Mouse (Mus musculus) MEL (cell line): ENCODE measurements around the gene Ap3b1. TPM values are rescaled to one million over a fixed set of nuclear protein-coding genes. Genes with fewer than 3 reads are reported as not detected.
"Not testable (repeated sequence)": the region's sequence is repeated elsewhere in the genome, so short reads cannot be mapped to it uniquely, and the experiment has no call there.

ENCODE experiments used
- DNase-seq: peaks from one replicate; pipeline ENCODE4 v3.0.0; 2011; ENCODE audit warnings: low read depth, low spot score
- H3K27ac ChIP-seq: 2 replicates; pipeline ENCODE4 v1.5.1; 2012; ENCODE audit warnings: low read depth, mild to moderate bottlenecking, control low read depth, low read length, moderate library complexity; ENCODE audit not compliant: control insufficient read depth
- H3K27me3 ChIP-seq, 2 experiments: fragments of 150-350 bp in 1 of 2; sonication (generic) in 1 of 2; 2 replicates each; pipeline ENCODE4 v1.6.1; 2012; ENCODE audit warnings: low read length in 2 of 2, mild to moderate bottlenecking in 2 of 2, improper control_type of control experiment in 1 of 2, moderate library complexity in 1 of 2; ENCODE audit not compliant: insufficient read depth in 2 of 2, control insufficient read depth in 1 of 2
- H3K36me3 ChIP-seq, 2 experiments: 2 replicates each; pipeline ENCODE4 v1.6.1; 2012 to 2014; ENCODE audit warnings: low read length in 2 of 2, improper control_type of control experiment in 1 of 2, inconsistent platforms in 1 of 2, mild to moderate bottlenecking in 1 of 2; ENCODE audit not compliant: insufficient read depth in 2 of 2, control insufficient read depth in 1 of 2
- H3K4me1 ChIP-seq, 2 experiments: fragments of 150-350 bp in 1 of 2; sonication (generic) in 1 of 2; 2 replicates each; pipeline ENCODE4 v1.6.1; 2012; ENCODE audit warnings: low read length in 2 of 2, improper control_type of control experiment in 1 of 2, mild to moderate bottlenecking in 1 of 2; ENCODE audit not compliant: insufficient read depth in 2 of 2, control insufficient read depth in 1 of 2
- H3K4me3 ChIP-seq, 2 experiments: fragments of 150-350 bp in 1 of 2; sonication (generic) in 1 of 2; 2 replicates each; pipeline ENCODE4 v1.5.1; 2012; ENCODE audit warnings: low read depth in 2 of 2, low read length in 2 of 2, mild to moderate bottlenecking in 2 of 2, moderate library complexity in 2 of 2, control low read depth in 1 of 2, improper control_type of control experiment in 1 of 2; ENCODE audit not compliant: control insufficient read depth in 1 of 2, insufficient read depth in 1 of 2
- H3K79me2 ChIP-seq: 2 replicates; pipeline ENCODE4 v1.6.1; 2012; ENCODE audit warnings: mild to moderate bottlenecking, low read length, moderate library complexity; ENCODE audit not compliant: control insufficient read depth, poor library complexity, insufficient read depth
- H3K9ac ChIP-seq: 2 replicates; pipeline ENCODE4 v1.6.1; 2012; ENCODE audit warnings: low read depth, mild to moderate bottlenecking, control low read depth, low read length, moderate library complexity; ENCODE audit not compliant: control insufficient read depth, poor library complexity, severe bottlenecking
- H3K9me3 ChIP-seq: fragments of 150-350 bp; sonication (generic); replicated peaks from 2 replicates; pipeline ENCODE4 v1.6.1; 2012; ENCODE audit warnings: mild to moderate bottlenecking, low read length, improper control_type of control experiment, moderate library complexity; ENCODE audit not compliant: insufficient read depth
- CTCF ChIP-seq, 3 experiments: IDR thresholded peaks in 2 of 3; conservative IDR thresholded peaks in 1 of 3; 2 replicates each; pipeline ENCODE4 v1.5.1; 2011 to 2012; ENCODE audit warnings: low read length in 3 of 3, low read depth in 2 of 3, mild to moderate bottlenecking in 2 of 3, improper control_type of control experiment in 1 of 3, inconsistent platforms in 1 of 3, mixed read lengths in 1 of 3, moderate library complexity in 1 of 3; ENCODE audit not compliant: control insufficient read depth in 1 of 3, insufficient read depth in 1 of 3, poor library complexity in 1 of 3, severe bottlenecking in 1 of 3
- ETS1 ChIP-seq: IDR thresholded peaks from 2 replicates; pipeline ENCODE4 v1.6.1; 2012; ENCODE audit warnings: low read depth, mild to moderate bottlenecking, inconsistent platforms, low read length, improper control_type of control experiment, moderate library complexity
- GABPA ChIP-seq: IDR thresholded peaks from 2 replicates; pipeline ENCODE4 v1.6.1; 2012; ENCODE audit warnings: low read depth, mild to moderate bottlenecking, inconsistent platforms, low read length, improper control_type of control experiment, moderate library complexity
- GATA1 ChIP-seq: IDR thresholded peaks from 2 replicates; pipeline ENCODE4 v1.6.1; 2011; ENCODE audit warnings: low read depth, low read length, improper control_type of control experiment
- HCFC1 ChIP-seq: IDR thresholded peaks from 2 replicates; pipeline ENCODE4 v1.6.1; 2012; ENCODE audit warnings: low read depth, mild to moderate bottlenecking, inconsistent platforms, low read length, improper control_type of control experiment, moderate library complexity
- MEF2A ChIP-seq: IDR thresholded peaks from 2 replicates; pipeline ENCODE4 v1.6.1; 2014; ENCODE audit warnings: low read depth, mild to moderate bottlenecking, inconsistent platforms, low read length, improper control_type of control experiment; ENCODE audit not compliant: poor library complexity, insufficient replicate concordance, severe bottlenecking; ENCODE audit errors: extremely low read depth
- MYB ChIP-seq: IDR thresholded peaks from 2 replicates; pipeline ENCODE4 v1.6.1; 2011; ENCODE audit warnings: mild to moderate bottlenecking, low read depth, low read length, improper control_type of control experiment
- NRF1 ChIP-seq: IDR thresholded peaks from 2 replicates; pipeline ENCODE4 v1.6.1; 2014; ENCODE audit warnings: low read depth, mild to moderate bottlenecking, inconsistent platforms, low read length, improper control_type of control experiment, moderate library complexity; ENCODE audit not compliant: poor library complexity, insufficient read depth, severe bottlenecking
- POLR2A ChIP-seq, 2 experiments: IDR thresholded peaks; 2 replicates each; pipeline ENCODE4 v1.6.1; 2011 to 2012; ENCODE audit warnings: low read length in 2 of 2, mild to moderate bottlenecking in 2 of 2, control low read depth in 1 of 2, improper control_type of control experiment in 1 of 2, low read depth in 1 of 2, moderate library complexity in 1 of 2; ENCODE audit not compliant: control insufficient read depth in 1 of 2, insufficient read depth in 1 of 2, poor library complexity in 1 of 2
- POLR2AphosphoS5 ChIP-seq: IDR thresholded peaks from 2 replicates; pipeline ENCODE4 v1.6.1; 2012; ENCODE audit warnings: low read depth, borderline replicate concordance, mild to moderate bottlenecking, inconsistent platforms, low read length, moderate library complexity, mixed read lengths
- RAD21 ChIP-seq: IDR thresholded peaks from 2 replicates; pipeline ENCODE4 v1.6.1; 2011; ENCODE audit warnings: mild to moderate bottlenecking, low read depth, low read length, improper control_type of control experiment
- SMC3 ChIP-seq: IDR thresholded peaks from 2 replicates; pipeline ENCODE4 v1.6.1; 2011; ENCODE audit warnings: low read depth, low read length, improper control_type of control experiment
- TBP ChIP-seq: IDR thresholded peaks from 2 replicates; pipeline ENCODE4 v1.8.0; 2011; ENCODE audit warnings: low read depth, low read length, improper control_type of control experiment
- polyA plus RNA-seq, 2 experiments: library from polyadenylated mRNA; stranded (reverse) in 1 of 2; unstranded in 1 of 2; fragments of >175 nt in 1 of 2; fragments of >200 nt in 1 of 2; gene quantifications; 2 replicates each; pipeline versions ENCODE4 v1.2.1 to v1.2.4; 2012; ENCODE audit warnings: low replicate concordance in 2 of 2, low read depth in 1 of 2; ENCODE audit not compliant: insufficient read length in 2 of 2, insufficient read depth in 1 of 2, missing spikeins in 1 of 2
- total RNA-seq: library from RNA; depleted of rRNA; stranded (reverse); fragments of 300-350 nt; gene quantifications from 2 replicates; pipeline ENCODE4 v1.2.3, GENCODE M21; 2012

Ap3b1 gene
- total and polyA plus RNA-seq, 3 experiments = 36.7 to 74.5 TPM; not detected in 1

DNA sequence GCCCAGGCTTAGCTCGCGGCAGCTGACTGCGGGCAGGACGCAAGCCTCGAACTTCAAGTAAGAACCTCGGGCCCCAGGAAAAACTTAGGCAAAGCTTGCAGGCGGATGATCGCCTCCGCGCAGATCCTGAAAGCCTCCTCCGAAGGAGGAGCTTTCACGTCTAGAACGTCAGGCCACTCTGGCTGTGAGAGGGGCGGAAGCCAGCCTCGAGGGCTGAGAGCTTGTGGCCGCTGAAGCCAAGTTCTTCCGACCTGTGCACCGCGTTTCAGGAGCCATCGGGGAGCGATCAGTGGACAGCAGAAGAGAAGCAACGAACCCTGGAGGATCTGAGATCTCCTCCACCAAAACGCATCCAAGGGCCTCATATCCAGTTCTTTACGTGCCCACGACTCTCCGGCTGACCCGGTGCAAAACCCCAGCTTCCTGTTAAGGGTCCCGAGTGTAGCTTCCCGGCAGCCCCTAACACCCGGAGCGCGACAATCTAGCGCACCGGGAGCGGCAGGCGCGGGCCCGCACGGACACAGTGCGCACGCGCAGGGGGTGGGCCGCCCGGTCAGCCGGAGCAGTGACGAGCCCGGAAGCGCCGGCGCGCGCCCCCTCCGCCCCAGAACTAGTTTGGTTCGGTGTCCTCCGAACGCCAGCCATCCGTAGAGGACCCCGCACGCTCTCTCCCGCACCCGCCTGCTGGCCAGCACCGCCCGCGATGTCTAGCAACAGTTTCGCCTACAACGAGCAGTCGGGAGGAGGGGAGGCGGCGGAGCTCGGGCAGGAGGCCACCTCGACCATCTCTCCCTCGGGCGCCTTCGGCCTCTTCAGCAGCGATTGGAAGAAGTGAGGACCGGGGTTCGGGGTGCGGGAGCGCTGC, at the start of gene Ap3b1 (continued):
- TF ChIP-seq TBP (no peak; the same call in 1 of the 2 replicates), POLR2AphosphoS5 (no peak), NRF1 (peak; percentile 93), ETS1 (peak; percentile 42; the same call in 1 of the 2 replicates)

DNA sequence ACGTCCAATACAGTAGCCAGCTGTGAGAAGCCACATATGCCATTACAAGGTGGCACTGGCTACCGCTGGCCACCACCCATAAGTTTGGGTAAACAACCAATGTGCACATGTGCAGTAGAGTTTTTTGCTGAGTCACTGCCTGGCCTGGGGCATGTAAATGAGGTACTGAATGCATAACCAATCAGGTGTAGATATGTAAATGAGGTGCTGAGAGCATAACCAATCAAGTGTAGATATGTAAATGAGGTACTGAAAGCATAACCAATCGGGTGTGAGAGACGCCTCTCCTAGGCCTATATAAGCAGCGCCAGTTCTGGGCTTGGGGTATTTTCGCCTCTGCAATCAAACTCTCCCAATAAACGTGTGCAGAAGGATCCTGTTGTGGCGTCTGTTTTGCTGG, 45.9 kb upstream of the Ap3b1 start:
- DNase-seq = peak; percentile 29
- not testable (repeated sequence) for H3K36me3 ChIP-seq, H3K27me3 ChIP-seq, H3K79me2 ChIP-seq, H3K9me3 ChIP-seq, H3K4me1 ChIP-seq, H3K4me3 ChIP-seq, H3K9ac ChIP-seq, H3K27ac ChIP-seq

DNA sequence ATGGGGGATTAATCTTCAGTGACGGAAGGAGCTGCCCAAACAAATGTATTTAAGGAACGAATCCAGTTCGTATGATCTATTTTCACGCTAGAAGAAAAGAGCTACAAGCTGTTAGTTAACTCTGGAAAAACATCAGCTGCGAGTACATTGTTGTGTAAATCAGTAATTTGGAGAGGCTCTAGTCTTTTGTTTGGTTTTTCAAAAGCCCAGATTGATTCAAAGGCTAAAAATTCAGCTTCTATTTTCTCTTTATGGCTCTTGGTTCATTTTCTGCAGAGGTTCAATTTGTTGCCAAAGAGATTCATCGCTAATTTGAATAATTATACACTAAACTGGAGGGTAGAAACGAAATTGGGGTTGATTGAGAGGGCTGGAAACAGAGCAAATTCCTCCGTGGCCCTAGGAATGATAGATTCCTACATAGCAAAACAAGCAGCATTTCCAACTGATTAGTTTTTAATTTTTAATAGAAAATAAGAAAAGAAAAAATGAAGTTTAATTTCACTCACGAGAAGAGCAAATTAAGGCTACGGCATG, 41.7 kb upstream of the Ap3b1 start:
- H3K79me2 ChIP-seq = no peaks in the 10 kb centered on the region
- H3K9ac ChIP-seq = no peak overlapping the region
- no peaks in the 10 kb centered on the region for H3K9me3 ChIP-seq
- H3K4me3 ChIP-seq = no peak overlapping the region
- no peaks in the 10 kb centered on the region for H3K36me3 ChIP-seq
- TF ChIP-seq MEF2A (no peak), GABPA (no peak), SMC3 (no peak), RAD21 (no peak), HCFC1 (no peak), POLR2A (IDR thresholded peaks at IDR 0.05; ENCODE audit: control insufficient read depth in 1 of 2, insufficient read depth in 1 of 2, low read depth in 1 of 2, low read length in 2 of 2, poor library complexity in 1 of 2) (no peak), MYB (no peak), TBP (no peak), CTCF (IDR thresholded peaks at IDR 0.05 in 2 of 3, conservative IDR thresholded peaks at IDR 0.05 in 1 of 3; ENCODE audit: control insufficient read depth in 1 of 3, insufficient read depth in 1 of 3, low read depth in 2 of 3, low read length in 3 of 3, poor library complexity in 1 of 3, severe bottlenecking in 1 of 3) (no peak), GATA1 (no peak)
- H3K27me3 ChIP-seq = no peaks in the 10 kb centered on the region; a peak in 1 of 4 replicates
- no peak for DNase-seq
- H3K27ac ChIP-seq = no peak overlapping the region
- no peaks in the 10 kb centered on the region for H3K4me1 ChIP-seq
